Mouse (Mus musculus): ENCODE data around the gene Ms4a5. TPM values are rescaled to one million over a fixed set of nuclear protein-coding genes. Genes with fewer than 3 reads are reported as not detected.

Ms4a5 gene
- polyA plus RNA-seq, 1 experiment from 2014 or later: not detected

Other genes with a start within 250 kb of the Ms4a5 start
- gene Ms4a8a, start 202.8 kb downstream of the Ms4a5 start, polyA plus RNA-seq (2015; fragmentation: Nextera tagmentation; extraction: Ambion mirVana): not detected in 2 replicates
- gene 1700017D01Rik, start 153.0 kb downstream of the Ms4a5 start, polyA plus RNA-seq (2015; fragmentation: Nextera tagmentation; extraction: Ambion mirVana): not detected in 2 replicates
- not detected in 2 replicates for gene 1700025F22Rik, start 118.6 kb downstream of the Ms4a5 start, polyA plus RNA-seq (2015; fragmentation: Nextera tagmentation; extraction: Ambion mirVana)
- gene Ms4a13, start 87.1 kb downstream of the Ms4a5 start, polyA plus RNA-seq (2015; fragmentation: Nextera tagmentation; extraction: Ambion mirVana): not detected in 2 replicates
- gene Ms4a12, start 51.4 kb downstream of the Ms4a5 start, polyA plus RNA-seq (2015; fragmentation: Nextera tagmentation; extraction: Ambion mirVana): not detected in 2 replicates
- not detected in 2 replicates for gene Ms4a1, start 17.6 kb downstream of the Ms4a5 start, polyA plus RNA-seq (2015; fragmentation: Nextera tagmentation; extraction: Ambion mirVana)
- 0.05 TPM in 1 of 2 replicates, not detected in the other for gene Ms4a14, start 30.6 kb upstream of the Ms4a5 start, polyA plus RNA-seq (2015; fragmentation: Nextera tagmentation; extraction: Ambion mirVana)
- gene Ms4a7, start 52.3 kb upstream of the Ms4a5 start, polyA plus RNA-seq (2015; fragmentation: Nextera tagmentation; extraction: Ambion mirVana): 2.2 TPM in 2 replicates
- 1.0 and 1.7 TPM in 2 replicates for gene Ms4a4a, start 91.7 kb upstream of the Ms4a5 start, polyA plus RNA-seq (2015; fragmentation: Nextera tagmentation; extraction: Ambion mirVana)
- 0.19 and 0.53 TPM in 2 replicates for gene Ms4a4c, start 120.9 kb upstream of the Ms4a5 start, polyA plus RNA-seq (2015; fragmentation: Nextera tagmentation; extraction: Ambion mirVana)
- gene Ms4a4b, start 159.7 kb upstream of the Ms4a5 start, polyA plus RNA-seq (2015; fragmentation: Nextera tagmentation; extraction: Ambion mirVana): not detected in 2 replicates
- 1.3 and 1.7 TPM in 2 replicates for gene Ms4a6c, start 185.5 kb upstream of the Ms4a5 start, polyA plus RNA-seq (2015; fragmentation: Nextera tagmentation; extraction: Ambion mirVana)
- gene Gm8369, start 202.1 kb upstream of the Ms4a5 start, polyA plus RNA-seq (2015; fragmentation: Nextera tagmentation; extraction: Ambion mirVana): not detected in 2 replicates
- 1.8 and 2.4 TPM in 2 replicates for gene Ms4a6b, start 232.6 kb upstream of the Ms4a5 start, polyA plus RNA-seq (2015; fragmentation: Nextera tagmentation; extraction: Ambion mirVana)